Mouse (Mus musculus) neutrophil, adult 59 days (primary cell): ENCODE data around the gene Rab17. TPM values are rescaled to one million over a fixed set of nuclear protein-coding genes. Genes with fewer than 3 reads are reported as not detected.

ENCODE experiments used
- total RNA-seq, 2 experiments: library from RNA; stranded (reverse); gene quantifications; 1 replicate in 1 of 2; 2 replicates in 1 of 2; pipeline ENCODE4 v1.2.4; 2023

Gene Rab17
- total RNA-seq, result under 1 TPM in 1 of 2 experiments, not detected in 1; 0.29 TPM

GRCm38 (mm10) chr1:90969347-90969784 lies at the start of gene Rab17:
Rab17 (minus strand) TSS chr1:90969661.

DNA sequence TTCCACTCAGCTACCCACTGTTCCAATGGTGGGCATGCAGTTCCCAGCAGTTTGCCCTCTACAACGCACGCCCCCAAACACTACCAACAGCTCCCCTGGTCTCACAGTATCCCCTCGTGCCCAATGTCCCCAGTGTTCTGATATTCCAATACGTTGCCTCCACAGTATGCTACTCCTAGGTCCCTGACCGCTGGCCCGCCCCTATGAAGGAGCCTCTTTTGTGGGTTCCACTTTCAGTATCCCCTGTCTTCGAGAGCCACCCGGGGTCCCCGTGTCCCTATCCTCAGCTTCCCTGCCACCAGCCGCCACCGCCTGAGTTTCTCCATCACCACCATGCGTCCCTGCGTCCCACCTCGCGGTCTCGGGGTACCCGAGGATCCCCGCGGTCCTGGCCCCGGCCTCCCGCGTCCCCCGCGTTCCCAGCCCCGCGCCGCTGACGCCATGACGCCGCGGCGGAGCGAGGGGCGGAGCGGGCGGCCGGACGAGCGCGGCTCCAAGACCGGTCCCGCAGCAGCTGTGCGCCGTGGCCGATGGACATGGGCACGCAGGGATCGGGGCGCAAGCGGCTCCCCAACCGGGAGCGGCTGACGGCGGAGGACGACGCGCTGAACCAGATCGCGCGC lies 28.9 kb upstream of the Rab17 start, which contains the start of gene Lrrfip1:
Lrrfip1 (plus strand) TSS at position 470 of the 623 bp plus-strand sequence.

DNA sequence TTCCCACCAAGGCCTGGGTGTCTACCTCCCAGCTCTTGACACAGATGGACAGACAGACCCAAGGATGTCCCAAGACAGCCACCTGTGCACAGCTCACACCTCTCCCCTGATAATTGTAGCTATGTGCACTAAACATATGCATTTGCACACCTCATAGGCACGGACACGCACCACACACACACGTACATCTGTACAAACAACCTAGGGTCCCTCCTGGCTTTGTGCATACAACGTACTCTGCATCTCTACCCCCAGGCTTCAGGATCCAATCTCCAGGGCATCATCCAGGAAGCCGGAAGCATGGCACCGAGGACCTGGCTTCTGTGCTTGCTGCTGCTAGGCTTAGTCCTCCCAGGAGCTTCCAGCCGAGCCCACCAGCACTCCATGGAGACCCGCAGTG lies 16.7 kb downstream of the Rab17 start, which contains the start of gene Prlh:
Prlh (plus strand) TSS at position 301 of the 400 bp plus-strand sequence.

GRCm38 (mm10) chr1:90914948-90915569 lies 54.4 kb downstream of the Rab17 start, which contains the start of gene Mlph:
Mlph (plus strand) TSS chr1:90915085.

Other genes with a start within 250 kb of the Rab17 start
- under 1 TPM; 0.07 to 0.53 TPM for gene Col6a3, start 125.7 kb downstream of the Rab17 start, total RNA-seq
- not detected for gene Mlph, start 54.6 kb downstream of the Rab17 start, total RNA-seq
- gene Prlh, start 16.6 kb downstream of the Rab17 start, total RNA-seq, result not detected
- gene Lrrfip1, start 29.1 kb upstream of the Rab17 start, total RNA-seq, result 100 to 1,000 TPM; 215 to 220 TPM
- gene Rbm44, start 175.4 kb upstream of the Rab17 start, total RNA-seq, result 1 to 10 TPM; 1.1 to 1.9 TPM
- gene Ramp1, start 210.2 kb upstream of the Rab17 start, total RNA-seq, result 10 to 100 TPM; 31.8 to 32.4 TPM